Mouse (Mus musculus) megakaryocyte, embryonic 14.5 days (primary cell): ENCODE results near the gene Olfr433.

Source experiments
- FLI1 ChIP-seq: IDR thresholded peaks from 2 replicates; pipeline ENCODE4 v1.6.1; 2012; ENCODE audit warnings: low read length, inconsistent platforms, mixed read lengths
- GATA1 ChIP-seq: IDR thresholded peaks from 3 replicates; pipeline ENCODE4 v1.6.1; 2012; ENCODE audit warnings: mixed read lengths, low read length, inconsistent platforms, borderline replicate concordance

GRCm38 (mm10) chr1:174051515-174051914, 11.0 kb downstream of the Olfr433 start:
- TF ChIP-seq GATA1 (no peak), FLI1 (no peak)
